8 mouse cellular contexts compared by ENCODE assay signal in the genomic region with DNA sequence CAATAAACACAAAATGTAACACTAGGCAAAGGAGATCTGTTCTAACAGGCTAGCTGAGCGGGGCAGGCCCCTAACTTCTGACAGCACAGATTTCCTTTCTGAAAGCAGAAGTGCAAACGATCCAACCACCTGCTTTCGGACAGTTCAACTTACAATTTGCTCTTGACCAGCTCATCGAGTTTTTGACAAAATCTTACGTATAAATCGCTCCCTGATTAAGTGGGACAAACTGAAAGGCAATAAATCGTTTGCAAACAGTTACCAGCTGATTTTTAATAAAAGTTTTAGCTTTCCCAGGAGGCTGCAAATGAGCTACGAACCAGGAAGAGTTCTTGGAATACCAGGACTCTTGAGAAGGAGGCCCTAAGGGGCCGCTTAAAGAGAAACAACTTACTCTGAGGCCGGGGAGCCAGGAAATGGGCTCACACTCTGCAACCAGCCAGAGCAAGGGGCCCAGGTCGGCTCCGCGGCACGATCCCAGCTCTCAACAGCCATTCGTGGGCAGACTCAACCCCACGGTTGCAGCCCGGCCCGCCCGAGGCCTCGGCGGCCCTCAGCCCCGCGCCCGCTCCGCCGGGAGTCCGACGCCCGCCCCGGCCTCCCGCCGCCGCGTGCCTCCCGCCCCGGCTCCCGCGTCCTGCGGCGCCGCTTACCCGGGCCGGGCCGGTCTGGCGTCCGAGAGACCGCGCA. TPM values are rescaled to one million over a fixed set of nuclear protein-coding genes. Genes with fewer than 3 reads are reported as not detected.
DNase-seq lines count a peak whose midpoint lies in the region; ATAC-seq and TF ChIP-seq lines count a peak whose summit lies in the region.

No protein-coding gene starts in this region.

- peak; percentile 16 to 65; a peak in 3 of 4 replicates for TF ChIP-seq EP300 in MEL (IDR thresholded peaks at IDR 0.05; ENCODE audit: low read depth in 1 of 2, low read length in 2 of 2)

- peak overlapping the region; percentile 88 for H3K27ac ChIP-seq in MEL (ENCODE audit: control insufficient read depth, low read depth, low read length)
- peak overlapping the region; percentile 96 for H3K27ac ChIP-seq in embryonic facial prominence, embryonic 14.5 days (replicated peaks; ENCODE audit: low read depth, low read length)
- peak overlapping the region; percentile 89 for H3K27ac ChIP-seq in liver, embryonic 12.5 days
- peak overlapping the region; percentile 52 for H3K27ac ChIP-seq in thymus, adult 2 months (ENCODE audit: control insufficient read depth, insufficient read depth, low read length)

- 0% methylated on average over 10 of the region's 48 CpGs for WGBS in embryonic facial prominence, embryonic 14.5 days
- 1% methylated on average over 41 of the region's 48 CpGs for WGBS in liver, embryonic 12.5 days (ENCODE audit: insufficient replicate concordance)
- under 1% methylated on average over 42 of the region's 48 CpGs for WGBS in thymus, adult 2 months

- peak overlapping the region; percentile 99 for H3ac ChIP-seq in C2C12 (ENCODE audit: control insufficient read depth, insufficient read length, low read depth)

- H3K4me2 ChIP-seq in embryonic facial prominence, embryonic 14.5 days (ENCODE audit: low read depth, low read length) = peak overlapping the region; percentile 56
- peak overlapping the region; percentile 73 for H3K4me2 ChIP-seq in liver, embryonic 12.5 days

- peak; percentile 23 for ATAC-seq in embryonic facial prominence, embryonic 14.5 days (ENCODE audit: low read depth)
- ATAC-seq in liver, embryonic 12.5 days = peak; percentile 68

- peaks cover 51% of the 10 kb centered on the region for H3K79me3 ChIP-seq in C2C12 (ENCODE audit: low read depth)

- peaks cover 64% of the 10 kb centered on the region for H3K79me2 ChIP-seq in C2C12 (ENCODE audit: control insufficient read depth, insufficient read depth)
- peaks cover 44% of the 10 kb centered on the region for H3K79me2 ChIP-seq in MEL (ENCODE audit: control insufficient read depth, insufficient read depth, low read length, poor library complexity)

- DNase-seq in MEL (ENCODE audit: low read depth, low spot score) = peak; percentile 85
- peak; percentile 55 for DNase-seq in embryonic facial prominence, embryonic 14.5 days (ENCODE audit: low spot score)
- DNase-seq in heart, postnatal 4 days = peak; percentile 44
- DNase-seq in monocyte, adult 2 months (ENCODE audit: low read depth in 1 of 2, low spot score in 2 of 2) = peak; percentile 21 to 28
- DNase-seq in thymus, adult 2 months = peak; percentile 44
- no peak for DNase-seq in left cerebral cortex, postnatal 36 days (ENCODE audit: low spot score in 2 of 2)

- no peaks in the 10 kb centered on the region for H3K27me3 ChIP-seq in C2C12 (ENCODE audit: control insufficient read depth, insufficient read depth, insufficient read length)
- no peaks in the 10 kb centered on the region for H3K27me3 ChIP-seq in MEL (ENCODE audit: control insufficient read depth in 1 of 2, insufficient read depth in 2 of 2, low read length in 2 of 2)
- H3K27me3 ChIP-seq in embryonic facial prominence, embryonic 14.5 days (replicated peaks; ENCODE audit: control insufficient read depth, insufficient read depth, low read length) = no peaks in the 10 kb centered on the region
- H3K27me3 ChIP-seq in liver, embryonic 12.5 days (replicated peaks) = no peaks in the 10 kb centered on the region
- H3K27me3 ChIP-seq in thymus, adult 2 months (ENCODE audit: control insufficient read depth, insufficient read depth, low read length) = no peaks in the 10 kb centered on the region

- H3K4me3 ChIP-seq in C2C12 (ENCODE audit: insufficient read depth, poor library complexity, severe bottlenecking) (peak overlapping the region; percentile 69), MEL (ENCODE audit: control insufficient read depth in 1 of 2, insufficient read depth in 1 of 2, low read depth in 2 of 2, low read length in 2 of 2) (peak overlapping the region; percentile 78 to 94)
- H3K4me3 ChIP-seq in embryonic facial prominence, embryonic 14.5 days (ENCODE audit: low read depth, low read length) = peak overlapping the region; percentile 97
- peak overlapping the region; percentile 82 for H3K4me3 ChIP-seq in liver, embryonic 12.5 days
- peak overlapping the region; percentile 74 for H3K4me3 ChIP-seq in thymus, adult 2 months (ENCODE audit: control insufficient read depth, insufficient read depth, low read length)

- peaks cover 41% of the 10 kb centered on the region for H3K36me3 ChIP-seq in C2C12 (ENCODE audit: control insufficient read depth, insufficient read depth)
- peaks cover 23 to 40% of the 10 kb centered on the region in 2 experiments for H3K36me3 ChIP-seq in MEL (ENCODE audit: control insufficient read depth in 1 of 2, insufficient read depth in 2 of 2, low read length in 2 of 2)
- H3K36me3 ChIP-seq in embryonic facial prominence, embryonic 14.5 days (ENCODE audit: control insufficient read depth, insufficient read depth, low read length) = peaks cover 17% of the 10 kb centered on the region
- peaks cover 33% of the 10 kb centered on the region for H3K36me3 ChIP-seq in liver, embryonic 12.5 days
- peaks cover 17% of the 10 kb centered on the region for H3K36me3 ChIP-seq in thymus, adult 2 months (ENCODE audit: control insufficient read depth, insufficient read depth, low read length)

- H3K4me1 ChIP-seq in MEL (ENCODE audit: control insufficient read depth in 1 of 2, insufficient read depth in 2 of 2, low read length in 2 of 2) = peaks cover 4 to 25% of the 10 kb centered on the region in 2 experiments; a peak in 3 of 4 replicates
- 0 out of 2 replicates have a peak, but pooled peaks cover 14% of the 10 kb centered on the region for H3K4me1 ChIP-seq in embryonic facial prominence, embryonic 14.5 days (ENCODE audit: control insufficient read depth, insufficient read depth, low read length)
- peaks cover 33% of the 10 kb centered on the region for H3K4me1 ChIP-seq in liver, embryonic 12.5 days
- H3K4me1 ChIP-seq in thymus, adult 2 months (replicated peaks; ENCODE audit: control insufficient read depth, insufficient read depth, low read length) = peaks cover 4% of the 10 kb centered on the region

- no peaks in the 10 kb centered on the region for H3K9me3 ChIP-seq in MEL (replicated peaks; ENCODE audit: insufficient read depth, low read length)
- H3K9me3 ChIP-seq in embryonic facial prominence, embryonic 14.5 days (ENCODE audit: control insufficient read depth, low read length) = no peaks in the 10 kb centered on the region
- H3K9me3 ChIP-seq in liver, embryonic 12.5 days (replicated peaks) = no peaks in the 10 kb centered on the region

- intact Hi-C loops in left cerebral cortex, postnatal 36 days (cut with DNase I) = loop anchor here (1.0 to 5.0 kb wide), 4 partner anchors 40 to 279 kb away; no protein-coding TSS in a partner anchor

- no peak; the same call in 1 of the 2 replicates for TF ChIP-seq RAD21 in MEL (IDR thresholded peaks at IDR 0.05; ENCODE audit: low read depth, low read length)

- TF ChIP-seq CTCF in C2C12 (IDR thresholded peaks at IDR 0.05; ENCODE audit: control insufficient read depth, insufficient read depth, insufficient read length) (no peak), MEL (IDR thresholded peaks at IDR 0.05 in 2 of 3, conservative IDR thresholded peaks at IDR 0.05 in 1 of 3; ENCODE audit: control insufficient read depth in 1 of 3, insufficient read depth in 1 of 3, low read depth in 2 of 3, low read length in 3 of 3, poor library complexity in 1 of 3, severe bottlenecking in 1 of 3) (no peak)
- no peak for TF ChIP-seq CTCF in thymus, adult 2 months (IDR thresholded peaks at IDR 0.05; ENCODE audit: borderline replicate concordance, control insufficient read depth, extremely low read depth, insufficient read depth, low read length, poor library complexity)

- TF ChIP-seq POLR2A in MEL (IDR thresholded peaks at IDR 0.05; ENCODE audit: control insufficient read depth in 1 of 2, insufficient read depth in 1 of 2, low read depth in 1 of 2, low read length in 2 of 2, poor library complexity in 1 of 2) = no peak
- no peak for TF ChIP-seq POLR2A in thymus, adult 2 months (IDR thresholded peaks at IDR 0.05; ENCODE audit: control insufficient read depth, extremely low read depth, insufficient read depth, low read length, poor library complexity)

- H3K9ac ChIP-seq in MEL (ENCODE audit: control insufficient read depth, low read depth, low read length, poor library complexity, severe bottlenecking) = peak overlapping the region; percentile 98
- peak overlapping the region; percentile 98 for H3K9ac ChIP-seq in embryonic facial prominence, embryonic 14.5 days (ENCODE audit: low read depth, low read length)
- H3K9ac ChIP-seq in liver, embryonic 12.5 days = peak overlapping the region; percentile 97

TF ChIP-seq in C2C12, 6 proteins besides CTCF, POLR2A, EP300 and RAD21:
- TF ChIP-seq FOSL1 (IDR thresholded peaks at IDR 0.05; ENCODE audit: insufficient read depth, low read length, poor library complexity, severe bottlenecking) (no peak), USF1 (IDR thresholded peaks at IDR 0.05; ENCODE audit: low read depth) (no peak), MAX (IDR thresholded peaks at IDR 0.05) (no peak), MYOD1 (IDR thresholded peaks at IDR 0.05; ENCODE audit: control insufficient read depth, insufficient read length, low read depth) (no peak), CEBPB (IDR thresholded peaks at IDR 0.05; ENCODE audit: low read depth) (no peak), MYOG (IDR thresholded peaks at IDR 0.05; ENCODE audit: control insufficient read depth, extremely low read depth, insufficient read length) (no peak)

TF ChIP-seq in MEL, 35 proteins besides CTCF, POLR2A, EP300 and RAD21 (continues in another document):
- TF ChIP-seq MAFK (IDR thresholded peaks at IDR 0.05; ENCODE audit: borderline replicate concordance, low read depth, low read length) (no peak), ZNF384 (IDR thresholded peaks at IDR 0.05; ENCODE audit: low read depth, low read length) (no peak), NELFE (IDR thresholded peaks at IDR 0.05; ENCODE audit: low read depth, low read length) (no peak), JUND (IDR thresholded peaks at IDR 0.05; ENCODE audit: low read depth, low read length) (no peak), USF2 (IDR thresholded peaks at IDR 0.05; ENCODE audit: borderline replicate concordance in 1 of 2, insufficient read depth in 1 of 2, low read depth in 1 of 2, low read length in 2 of 2) (no peak), KAT2A (conservative IDR thresholded peaks at IDR 0.05; ENCODE audit: low read depth, low read length) (no peak), POLR2AphosphoS2 (IDR thresholded peaks at IDR 0.05; ENCODE audit: low read length) (no peak; the same call in 1 of the 2 replicates)

RNA-seq across cellular contexts. Expression of a gene that starts 1.0 kb away (rescaled TPM):
- polyA plus RNA-seq in C2C12 (2012; fragmentation: generic; extraction: Trizol) (184 TPM), MEL (2012; ENCODE audit: insufficient read depth in 1 of 2, insufficient read length in 2 of 2, low read depth in 1 of 2, low replicate concordance in 2 of 2, missing spikeins in 1 of 2) (100 to 1,000 TPM in 1 of 2 experiments, 10 to 100 TPM in 1; 33.1 to 261 TPM)
- 64.0 and 66.3 TPM in 2 replicates for total RNA-seq in MEL (2012; rRNA removed)
- 379 and 391 TPM in 2 replicates for polyA plus RNA-seq in embryonic facial prominence, embryonic 14.5 days (2014; fragmentation: Nextera tagmentation; extraction: Ambion mirVana)
- 100 to 1,000 TPM; 234 to 247 TPM for total RNA-seq in heart, postnatal 4 days (2021)
- polyA plus RNA-seq in liver, embryonic 12.5 days (2016; fragmentation: Nextera tagmentation; extraction: Ambion mirVana) = 301 and 318 TPM in 2 replicates
- polyA plus RNA-seq in thymus, adult 2 months (2012; rRNA removed) = 33.7 and 35.5 TPM in 2 replicates
- total RNA-seq in left cerebral cortex, postnatal 36 days (2021) = 100 to 1,000 TPM; 222 TPM

Comparison
In these comparisons a context has a peak if more than half of its experiments do, and no peak if none do; other contexts are left out.
1. DNase-seq: peak in MEL (single experiment), embryonic facial prominence, embryonic 14.5 days (single experiment), heart, postnatal 4 days (single experiment), monocyte, adult 2 months (2 of 2) and thymus, adult 2 months (single experiment); none in left cerebral cortex, postnatal 36 days (0 of 2).
2. Peak in every context shown above with its lines, with median percentiles within 50 percentile points of each other: H3K4me3 ChIP-seq, H3K27ac ChIP-seq and H3K9ac ChIP-seq.